Mouse (Mus musculus): ENCODE data around the gene Sphk1. TPM values are rescaled to one million over a fixed set of nuclear protein-coding genes. Genes with fewer than 3 reads are reported as not detected.

The Sphk1 gene
- polyA plus RNA-seq, 1 experiment from 2014 or later, result 4.1 TPM

GRCm38 (mm10) chr11:116565283-116566041 is 34.7 kb downstream of the Sphk1 start:
- Histone ChIP-seq H3K36me3 (replicated peaks; ENCODE audit: control insufficient read depth, insufficient read depth) (no peaks in the 10 kb centered on the region), H3K4me3 (replicated peaks; ENCODE audit: low read length) (no peak overlapping the region), H3K9ac (no peak overlapping the region), H3K4me2 (replicated peaks) (no peak overlapping the region), H3K9me3 (ENCODE audit: control insufficient read depth, low read length) (no peaks in the 10 kb centered on the region), H3K27ac (no peak overlapping the region), H3K4me1 (replicated peaks; ENCODE audit: control insufficient read depth, insufficient read depth, low read length) (no peaks in the 10 kb centered on the region), H3K27me3 (ENCODE audit: control insufficient read depth, insufficient read depth, low read length) (no peaks in the 10 kb centered on the region)
- ATAC-seq (ENCODE audit: low FRiP score) (no peak), DNase-seq (ENCODE audit: low spot score) (no peak)
- WGBS, result 80% methylated on average over 7 of the region's 7 CpGs

- Histone ChIP-seq H3K4me2 (replicated peaks) (no peak overlapping the region), H3K4me1 (replicated peaks; ENCODE audit: control insufficient read depth, insufficient read depth, low read length) (peaks cover under 1% of the 10 kb centered on the region), H3K27ac (no peak overlapping the region), H3K9ac (no peak overlapping the region), H3K4me3 (replicated peaks; ENCODE audit: low read length) (no peak overlapping the region), H3K27me3 (ENCODE audit: control insufficient read depth, insufficient read depth, low read length) (no peaks in the 10 kb centered on the region), H3K36me3 (replicated peaks; ENCODE audit: control insufficient read depth, insufficient read depth) (no peaks in the 10 kb centered on the region), H3K9me3 (ENCODE audit: control insufficient read depth, low read length) (no peaks in the 10 kb centered on the region)
- WGBS, result 88% methylated on average over 8 of the region's 8 CpGs
- no peak for ATAC-seq (ENCODE audit: low FRiP score)
- no peak for DNase-seq (ENCODE audit: low spot score)
These were observed 36.8 kb downstream of the Sphk1 start for GRCm38 (mm10) chr11:116567531-116567930.

- WGBS, result 87% methylated on average over 7 of the region's 7 CpGs
- H3K4me1 ChIP-seq (replicated peaks; ENCODE audit: control insufficient read depth, insufficient read depth, low read length), result peaks cover 32% of the 10 kb centered on the region
These were observed 40.1 kb downstream of the Sphk1 start for GRCm38 (mm10) chr11:116570821-116571220.

GRCm38 (mm10) chr11:116571767-116572679 is 41.3 kb downstream of the Sphk1 start:
- ATAC-seq (ENCODE audit: low FRiP score) (no peak), DNase-seq (ENCODE audit: low spot score) (no peak)
- 85% methylated on average over 19 of the region's 19 CpGs for WGBS
- H3K27me3 ChIP-seq (ENCODE audit: control insufficient read depth, insufficient read depth, low read length), result no peaks in the 10 kb centered on the region
- no peaks in the 10 kb centered on the region for H3K9me3 ChIP-seq (ENCODE audit: control insufficient read depth, low read length)
- H3K4me1 ChIP-seq (replicated peaks; ENCODE audit: control insufficient read depth, insufficient read depth, low read length), result peaks cover 44% of the 10 kb centered on the region
- H3K27ac ChIP-seq, result no peak overlapping the region
- H3K9ac ChIP-seq, result no peak overlapping the region
- H3K4me3 ChIP-seq (replicated peaks; ENCODE audit: low read length), result no peak overlapping the region
- H3K4me2 ChIP-seq (replicated peaks), result no peak overlapping the region
- H3K36me3 ChIP-seq (replicated peaks; ENCODE audit: control insufficient read depth, insufficient read depth), result no peaks in the 10 kb centered on the region

More at GRCm38 (mm10) chr11:116570821-116571220, 40.1 kb downstream of the Sphk1 start:
- DNase-seq (ENCODE audit: low spot score) (no peak), ATAC-seq (ENCODE audit: low FRiP score) (no peak)
- Histone ChIP-seq H3K9ac (no peak overlapping the region), H3K4me2 (replicated peaks) (no peak overlapping the region), H3K27ac (no peak overlapping the region), H3K27me3 (ENCODE audit: control insufficient read depth, insufficient read depth, low read length) (no peaks in the 10 kb centered on the region), H3K36me3 (replicated peaks; ENCODE audit: control insufficient read depth, insufficient read depth) (no peaks in the 10 kb centered on the region), H3K4me3 (replicated peaks; ENCODE audit: low read length) (no peak overlapping the region), H3K9me3 (ENCODE audit: control insufficient read depth, low read length) (no peaks in the 10 kb centered on the region)

GRCm38 (mm10) chr11:116572756-116573543 is 42.2 kb downstream of the Sphk1 start:
- no peak overlapping the region; the same call in 1 of the 2 replicates for H3K4me2 ChIP-seq (replicated peaks)

GRCm38 (mm10) chr11:116574486-116574885 is 43.8 kb downstream of the Sphk1 start:
- Histone ChIP-seq H3K4me2 (replicated peaks) (no peak overlapping the region), H3K4me3 (replicated peaks; ENCODE audit: low read length) (no peak overlapping the region), H3K4me1 (replicated peaks; ENCODE audit: control insufficient read depth, insufficient read depth, low read length) (peaks cover 61% of the 10 kb centered on the region), H3K36me3 (replicated peaks; ENCODE audit: control insufficient read depth, insufficient read depth) (no peaks in the 10 kb centered on the region), H3K9ac (no peak overlapping the region), H3K27me3 (ENCODE audit: control insufficient read depth, insufficient read depth, low read length) (no peaks in the 10 kb centered on the region), H3K9me3 (ENCODE audit: control insufficient read depth, low read length) (no peaks in the 10 kb centered on the region), H3K27ac (no peak overlapping the region)
- ATAC-seq (ENCODE audit: low FRiP score) (no peak), DNase-seq (ENCODE audit: low spot score) (no peak)
- WGBS, result 51% methylated on average over 6 of the region's 6 CpGs

More at GRCm38 (mm10) chr11:116572756-116573543, 42.2 kb downstream of the Sphk1 start:
- H3K4me1 ChIP-seq (replicated peaks; ENCODE audit: control insufficient read depth, insufficient read depth, low read length), result peaks cover 47% of the 10 kb centered on the region
- ATAC-seq (ENCODE audit: low FRiP score) (peak; percentile 17; the same call in 1 of the 2 replicates), DNase-seq (ENCODE audit: low spot score) (no peak)
- WGBS, result 55% methylated on average over 12 of the region's 12 CpGs
- no peaks in the 10 kb centered on the region for H3K9me3 ChIP-seq (ENCODE audit: control insufficient read depth, low read length)
- no peaks in the 10 kb centered on the region for H3K27me3 ChIP-seq (ENCODE audit: control insufficient read depth, insufficient read depth, low read length)
- no peak overlapping the region for H3K4me3 ChIP-seq (replicated peaks; ENCODE audit: low read length)
- no peaks in the 10 kb centered on the region for H3K36me3 ChIP-seq (replicated peaks; ENCODE audit: control insufficient read depth, insufficient read depth)
- H3K9ac ChIP-seq, result no peak overlapping the region
- no peak overlapping the region for H3K27ac ChIP-seq

GRCm38 (mm10) chr11:116574982-116575381 is 44.3 kb downstream of the Sphk1 start:
- Histone ChIP-seq H3K36me3 (replicated peaks; ENCODE audit: control insufficient read depth, insufficient read depth) (no peaks in the 10 kb centered on the region), H3K9me3 (ENCODE audit: control insufficient read depth, low read length) (no peaks in the 10 kb centered on the region), H3K27ac (no peak overlapping the region), H3K27me3 (ENCODE audit: control insufficient read depth, insufficient read depth, low read length) (no peaks in the 10 kb centered on the region), H3K4me3 (replicated peaks; ENCODE audit: low read length) (no peak overlapping the region), H3K4me1 (replicated peaks; ENCODE audit: control insufficient read depth, insufficient read depth, low read length) (peaks cover 66% of the 10 kb centered on the region), H3K9ac (no peak overlapping the region), H3K4me2 (replicated peaks) (no peak overlapping the region)
- 55% methylated on average over 6 of the region's 6 CpGs for WGBS
- no peak for DNase-seq (ENCODE audit: low spot score)
- ATAC-seq (ENCODE audit: low FRiP score), result no peak

- Histone ChIP-seq H3K9ac (no peak overlapping the region), H3K27me3 (ENCODE audit: control insufficient read depth, insufficient read depth, low read length) (no peaks in the 10 kb centered on the region), H3K4me2 (replicated peaks) (no peak overlapping the region), H3K4me3 (replicated peaks; ENCODE audit: low read length) (no peak overlapping the region), H3K27ac (no peak overlapping the region), H3K4me1 (replicated peaks; ENCODE audit: control insufficient read depth, insufficient read depth, low read length) (peaks cover 70% of the 10 kb centered on the region), H3K9me3 (ENCODE audit: control insufficient read depth, low read length) (no peaks in the 10 kb centered on the region), H3K36me3 (replicated peaks; ENCODE audit: control insufficient read depth, insufficient read depth) (no peaks in the 10 kb centered on the region)
- 72% methylated on average over 2 of the region's 2 CpGs for WGBS
- no peak for DNase-seq (ENCODE audit: low spot score)
- no peak for ATAC-seq (ENCODE audit: low FRiP score)
These were observed 44.7 kb downstream of the Sphk1 start for GRCm38 (mm10) chr11:116575396-116575795.
